Mouse (Mus musculus) bone marrow, adult 2 months (tissue): ENCODE data around the gene Zfp646.
A peak's percentile ranks its signal among the peaks of the same experiment; 100 is the strongest.

ENCODE experiments used
- CTCF ChIP-seq: fragments of 200-500 bp; IDR thresholded peaks from 2 replicates; pipeline ENCODE4 v1.5.1; 2011; ENCODE audit warnings: low read length, control low read depth; ENCODE audit not compliant: control insufficient read depth, insufficient read depth
- POLR2A ChIP-seq: fragments of 200-500 bp; IDR thresholded peaks from 2 replicates; pipeline ENCODE4 v1.6.1; 2011; ENCODE audit warnings: low read depth, mild to moderate bottlenecking, control low read depth, low read length, borderline replicate concordance; ENCODE audit not compliant: control insufficient read depth

GRCm38 (mm10) chr7:127874812-127875626 is 1.0 kb upstream of the Zfp646 start:
- TF ChIP-seq CTCF = no peak
- TF ChIP-seq POLR2A = 0 out of 2 replicates have a peak, but pooled peaks have one; percentile 4
